Mouse (Mus musculus): ENCODE results near the gene Med24. TPM values are rescaled to one million over a fixed set of nuclear protein-coding genes. Genes with fewer than 3 reads are reported as not detected.

Gene Med24
- polyA plus RNA-seq, 1 experiment: 40.2 TPM

- Histone ChIP-seq H3K4me1 (peaks cover 100% of the 10 kb centered on the region), H3K9me3 (no peaks in the 10 kb centered on the region), H3K36me3 (replicated peaks; ENCODE audit: low read length) (peaks cover 28% of the 10 kb centered on the region), H3K27me3 (replicated peaks) (no peaks in the 10 kb centered on the region), H3K4me3 (replicated peaks) (peak overlapping the region; percentile 87)
- TF ChIP-seq GATA1 (IDR thresholded peaks at IDR 0.05; ENCODE audit: borderline replicate concordance, low read length) (no peak), FLI1 (IDR thresholded peaks at IDR 0.05; ENCODE audit: low read length) (no peak)
Measured at GRCm38 (mm10) chr11:98747804-98748505, 18.7 kb upstream of the Med24 start.

- Histone ChIP-seq H3K9me3 (no peaks in the 10 kb centered on the region), H3K4me3 (replicated peaks) (peak overlapping the region; percentile 93), H3K36me3 (replicated peaks; ENCODE audit: low read length) (peaks cover 19% of the 10 kb centered on the region), H3K4me1 (peaks cover 99% of the 10 kb centered on the region), H3K27me3 (replicated peaks) (no peaks in the 10 kb centered on the region)
- TF ChIP-seq GATA1 (IDR thresholded peaks at IDR 0.05; ENCODE audit: borderline replicate concordance, low read length) (no peak), FLI1 (IDR thresholded peaks at IDR 0.05; ENCODE audit: low read length) (no peak)
Measured at GRCm38 (mm10) chr11:98746855-98747693, 17.8 kb upstream of the Med24 start.

- no peaks in the 10 kb centered on the region for H3K27me3 ChIP-seq (replicated peaks)
- peak overlapping the region; percentile 93 for H3K4me3 ChIP-seq (replicated peaks)
Measured at GRCm38 (mm10) chr11:98745932-98746853, 17.0 kb upstream of the Med24 start.

GRCm38 (mm10) chr11:98744456-98745019, 15.3 kb upstream of the Med24 start:
- H3K36me3 ChIP-seq (replicated peaks; ENCODE audit: low read length): peaks cover 14% of the 10 kb centered on the region
- H3K4me1 ChIP-seq: peaks cover 91% of the 10 kb centered on the region
- no peaks in the 10 kb centered on the region for H3K9me3 ChIP-seq
- peak overlapping the region; percentile 98 for H3K4me3 ChIP-seq (replicated peaks)
- no peaks in the 10 kb centered on the region for H3K27me3 ChIP-seq (replicated peaks)
- TF ChIP-seq FLI1 (IDR thresholded peaks at IDR 0.05; ENCODE audit: low read length) (no peak), GATA1 (IDR thresholded peaks at IDR 0.05; ENCODE audit: borderline replicate concordance, low read length) (no peak)

More at GRCm38 (mm10) chr11:98745932-98746853, 17.0 kb upstream of the Med24 start:
- peaks cover 19% of the 10 kb centered on the region for H3K36me3 ChIP-seq (replicated peaks; ENCODE audit: low read length)
- H3K4me1 ChIP-seq: peaks cover 91% of the 10 kb centered on the region
- no peaks in the 10 kb centered on the region for H3K9me3 ChIP-seq
- no peak for TF ChIP-seq GATA1 (IDR thresholded peaks at IDR 0.05; ENCODE audit: borderline replicate concordance, low read length)

- Histone ChIP-seq H3K4me3 (replicated peaks) (peak overlapping the region; percentile 98), H3K9me3 (no peaks in the 10 kb centered on the region), H3K4me1 (peaks cover 89% of the 10 kb centered on the region), H3K36me3 (replicated peaks; ENCODE audit: low read length) (peaks cover 14% of the 10 kb centered on the region), H3K27me3 (replicated peaks) (no peaks in the 10 kb centered on the region)
- no peak for TF ChIP-seq FLI1 (IDR thresholded peaks at IDR 0.05; ENCODE audit: low read length)
- no peak for TF ChIP-seq GATA1 (IDR thresholded peaks at IDR 0.05; ENCODE audit: borderline replicate concordance, low read length)
Measured at GRCm38 (mm10) chr11:98743655-98744345, 14.6 kb upstream of the Med24 start.

- no peaks in the 10 kb centered on the region for H3K9me3 ChIP-seq
- H3K4me1 ChIP-seq: peaks cover 85% of the 10 kb centered on the region
- TF ChIP-seq GATA1 (IDR thresholded peaks at IDR 0.05; ENCODE audit: borderline replicate concordance, low read length) (no peak), FLI1 (IDR thresholded peaks at IDR 0.05; ENCODE audit: low read length) (no peak)
- no peaks in the 10 kb centered on the region for H3K27me3 ChIP-seq (replicated peaks)
- H3K4me3 ChIP-seq (replicated peaks): peak overlapping the region; percentile 98
- H3K36me3 ChIP-seq (replicated peaks; ENCODE audit: low read length): peaks cover 14% of the 10 kb centered on the region
Measured at GRCm38 (mm10) chr11:98742397-98743291, 13.4 kb upstream of the Med24 start.

GRCm38 (mm10) chr11:98741622-98742396, 12.6 kb upstream of the Med24 start:
- TF ChIP-seq FLI1 (IDR thresholded peaks at IDR 0.05; ENCODE audit: low read length): no peak
- no peak for TF ChIP-seq GATA1 (IDR thresholded peaks at IDR 0.05; ENCODE audit: borderline replicate concordance, low read length)
- H3K27me3 ChIP-seq (replicated peaks): no peaks in the 10 kb centered on the region
- no peaks in the 10 kb centered on the region for H3K9me3 ChIP-seq
- H3K36me3 ChIP-seq (replicated peaks; ENCODE audit: low read length): peaks cover 14% of the 10 kb centered on the region
- peak overlapping the region; percentile 98 for H3K4me3 ChIP-seq (replicated peaks)
- H3K4me1 ChIP-seq: peaks cover 77% of the 10 kb centered on the region

Measured in megakaryocyte, embryonic 14.5 days (primary cell).